Mouse (Mus musculus): ENCODE measurements around the gene Lrrc4.

Gene Lrrc4

GRCm38 (mm10) chr6:28831011-28831853, at the start of gene Lrrc4:
Lrrc4 (minus strand) TSS chr6:28831747.
- peak in 1 of 2 experiments; percentile 47 for DNase-seq

DNA sequence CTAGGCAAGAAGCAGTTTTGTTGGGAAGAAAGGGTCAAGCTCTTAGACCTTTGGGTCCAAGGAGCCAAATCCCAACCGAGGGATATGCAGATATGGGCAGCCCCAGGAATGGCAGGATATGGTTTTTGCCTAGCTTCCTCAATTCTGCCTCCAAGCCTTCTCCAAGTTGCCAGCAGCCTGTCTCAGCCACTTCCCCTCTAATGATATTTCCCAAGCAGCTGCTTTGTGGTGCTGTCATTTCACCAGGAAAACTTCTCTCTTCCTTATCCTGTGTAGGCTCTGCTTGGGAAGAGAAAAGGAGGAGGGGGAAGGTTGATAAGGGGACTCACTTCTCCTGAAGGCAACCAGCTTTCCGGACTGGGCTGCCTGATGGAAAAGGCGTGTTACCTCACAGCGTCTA, 49.4 kb upstream of the Lrrc4 start:
- DNase-seq, result no peak

DNA sequence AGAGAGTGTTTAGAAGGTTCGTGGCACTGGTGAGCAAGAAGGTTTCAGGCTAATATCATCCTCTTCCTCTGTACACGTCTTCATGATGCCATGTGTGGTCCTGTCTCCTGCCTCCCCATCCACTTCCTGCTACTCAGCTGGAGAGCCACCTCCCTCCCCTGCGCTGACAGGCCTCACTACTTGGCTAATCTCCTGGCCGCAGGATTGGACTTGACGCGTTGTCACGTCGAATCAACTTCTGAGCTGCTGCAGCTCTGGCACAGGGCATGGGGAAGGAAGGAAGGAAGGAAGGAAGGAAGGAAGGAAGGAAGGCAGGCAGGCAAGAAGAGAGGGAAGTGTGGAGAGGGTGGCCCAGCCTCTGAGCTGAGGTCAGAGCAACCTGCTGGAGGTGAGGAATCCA, 47.8 kb upstream of the Lrrc4 start:
- DNase-seq, result peak; percentile 45 to 50

DNA sequence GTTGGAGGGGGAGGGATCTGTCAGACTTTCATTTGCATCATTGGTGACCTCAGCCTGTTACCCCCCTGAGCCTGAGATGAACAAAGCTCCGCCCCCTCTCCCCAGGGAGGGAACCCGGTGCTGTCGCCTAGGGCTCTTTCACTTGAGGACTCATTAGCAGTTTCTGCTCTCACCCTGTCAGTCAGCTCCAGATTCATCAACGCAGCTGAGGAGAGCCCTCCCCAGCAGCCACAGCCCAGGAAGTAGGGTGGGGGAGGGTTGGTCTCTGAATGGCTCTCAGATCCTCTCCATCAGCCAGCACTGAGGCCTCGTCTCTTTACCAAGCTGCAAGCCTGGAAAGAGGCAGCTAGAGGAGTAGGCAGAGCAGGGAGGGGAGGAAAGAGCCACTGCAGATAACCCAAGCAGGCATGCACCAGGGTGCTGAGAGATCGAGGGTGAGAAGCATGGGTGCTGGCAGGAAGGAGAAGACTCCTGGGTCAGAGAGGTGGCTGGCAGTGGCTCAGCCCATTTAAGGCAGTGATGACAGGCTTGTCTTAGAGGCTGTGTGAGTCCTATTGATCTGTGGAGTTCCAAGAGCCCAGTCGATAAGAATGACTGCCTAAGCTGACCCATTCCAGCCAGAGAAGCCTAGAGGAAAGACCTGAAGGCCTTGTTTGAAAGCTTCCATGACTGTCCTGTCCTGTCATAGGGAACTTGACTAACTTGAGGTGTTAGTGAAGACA, 46.6 kb upstream of the Lrrc4 start:
- peak in 1 of 2 experiments; percentile 34 for DNase-seq

DNA sequence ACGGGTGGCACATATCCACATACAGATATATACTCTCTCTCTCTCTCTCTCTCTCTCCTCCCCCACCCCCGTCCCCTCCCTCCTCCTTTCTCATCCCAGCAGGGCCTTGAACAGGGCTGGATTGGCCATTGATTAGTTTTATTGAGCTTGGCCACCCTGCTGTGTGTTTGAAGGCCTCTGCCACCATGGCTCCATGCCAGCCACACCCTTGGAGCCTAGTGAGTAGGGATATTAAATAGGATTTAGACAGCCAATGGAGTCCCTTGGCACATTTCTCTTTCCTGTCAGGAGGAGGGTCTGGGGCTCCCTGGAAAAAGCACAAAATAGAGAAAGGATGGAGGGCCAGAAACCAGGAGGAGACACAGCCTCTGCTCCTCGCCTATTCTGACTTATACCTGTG, 44.9 kb upstream of the Lrrc4 start:
- peak; percentile 48 to 50 for DNase-seq

DNA sequence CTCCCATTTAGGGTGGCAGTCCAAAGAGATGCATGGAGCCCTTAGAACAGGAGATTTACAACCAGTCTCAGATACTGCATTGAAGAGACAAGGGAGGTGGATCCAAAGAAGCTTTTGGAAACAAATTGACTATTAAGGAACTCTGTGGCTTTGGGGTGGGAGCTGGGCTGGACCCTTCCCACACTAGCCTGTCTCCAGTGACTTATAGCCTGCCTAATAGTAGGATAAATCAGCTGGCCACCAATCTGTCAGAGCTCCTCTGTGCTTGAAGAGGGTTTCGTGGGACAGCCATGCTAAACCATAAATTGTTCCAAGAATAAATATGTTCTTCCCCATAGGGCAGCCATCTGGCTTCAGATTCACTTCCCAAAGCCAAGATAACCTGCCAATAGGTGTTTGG, 43.8 kb upstream of the Lrrc4 start:
- peak in 1 of 2 experiments; percentile 39 for DNase-seq

GRCm38 (mm10) chr6:28874759-28875158, 43.2 kb upstream of the Lrrc4 start:
- no peak for DNase-seq

DNA sequence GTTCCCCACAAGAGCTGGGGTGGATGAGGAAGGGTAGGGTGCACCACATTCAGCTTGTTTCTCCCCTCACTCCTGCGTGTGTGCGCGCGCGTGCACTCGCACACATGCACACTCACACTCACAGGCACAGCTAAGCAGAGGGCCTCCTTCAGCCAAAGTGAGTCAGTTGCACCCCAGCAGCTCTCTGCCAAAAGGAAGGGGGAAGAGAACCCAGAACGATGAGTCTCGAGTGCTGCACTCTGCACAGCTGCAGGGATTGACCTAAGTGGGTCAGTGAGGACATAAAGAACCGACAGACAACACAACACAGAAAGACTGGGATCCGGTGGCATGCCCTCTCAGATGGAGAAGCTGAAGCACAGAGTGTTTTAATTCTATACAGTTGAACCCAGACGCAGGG, 42.5 kb upstream of the Lrrc4 start:
- no peak for DNase-seq

- DNase-seq, result peak; percentile 34 to 50
Observed at GRCm38 (mm10) chr6:28872421-28872795, 40.9 kb upstream of the Lrrc4 start.

DNA sequence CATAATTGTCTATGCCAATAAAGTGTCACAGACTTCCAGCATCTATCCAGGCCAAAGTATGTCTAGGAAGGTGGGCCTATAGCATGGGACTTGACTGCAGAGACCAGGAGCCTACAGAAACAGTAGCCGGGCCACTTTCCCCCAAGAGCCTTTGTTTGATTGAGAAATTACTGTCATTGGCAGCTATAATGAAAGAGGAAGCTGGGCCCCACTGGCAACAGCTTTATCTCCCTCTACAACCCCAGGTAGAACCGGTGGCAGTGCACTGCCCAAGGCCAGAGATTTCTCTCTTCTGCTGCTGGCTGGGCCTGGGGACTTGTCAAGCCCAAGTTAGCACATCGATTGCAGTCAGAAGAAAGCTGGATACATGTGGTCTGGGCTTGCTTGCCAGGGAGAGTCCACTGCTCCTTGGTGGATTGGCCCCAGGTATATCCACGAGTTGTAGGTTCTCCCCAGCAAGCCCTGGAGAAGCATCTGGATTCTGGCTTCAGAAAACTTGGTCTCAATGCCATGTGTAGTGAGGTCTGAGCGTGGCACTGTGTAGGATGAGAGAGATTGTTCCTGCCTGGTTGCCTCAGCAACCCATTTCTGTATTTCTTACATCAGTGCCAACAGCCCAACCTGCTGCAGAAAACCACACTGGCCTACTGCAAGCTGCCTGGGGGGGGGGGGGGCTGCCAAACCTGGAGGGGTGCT, 40.3 kb upstream of the Lrrc4 start:
- no peak for DNase-seq

GRCm38 (mm10) chr6:28867516-28868251, 36.1 kb upstream of the Lrrc4 start:
- DNase-seq, result no peak

DNA sequence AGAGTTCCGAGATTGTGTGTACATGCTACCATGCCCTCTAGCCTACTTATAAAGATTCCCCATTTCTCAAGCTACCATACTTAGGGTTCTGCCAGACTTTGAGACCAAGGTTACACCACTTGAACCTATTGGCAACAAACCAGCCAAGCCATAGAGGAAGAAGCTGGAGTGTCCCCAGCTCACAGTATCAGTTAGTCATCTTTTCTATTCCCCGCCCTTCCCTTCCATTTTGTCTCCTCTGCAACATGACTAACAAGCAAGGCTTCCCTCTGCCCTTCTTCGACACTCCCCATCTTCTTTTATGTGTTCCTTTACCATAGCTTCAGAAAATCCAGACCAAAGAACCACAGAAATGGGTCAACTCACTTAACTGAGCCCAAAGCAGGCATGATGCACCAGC, 34.7 kb upstream of the Lrrc4 start:
- no peak for DNase-seq

- no peak for DNase-seq
Observed at GRCm38 (mm10) chr6:28865112-28865511, 33.6 kb upstream of the Lrrc4 start.

- peak; percentile 42 to 47 for DNase-seq
Observed at GRCm38 (mm10) chr6:28864684-28865083, 33.1 kb upstream of the Lrrc4 start.

DNA sequence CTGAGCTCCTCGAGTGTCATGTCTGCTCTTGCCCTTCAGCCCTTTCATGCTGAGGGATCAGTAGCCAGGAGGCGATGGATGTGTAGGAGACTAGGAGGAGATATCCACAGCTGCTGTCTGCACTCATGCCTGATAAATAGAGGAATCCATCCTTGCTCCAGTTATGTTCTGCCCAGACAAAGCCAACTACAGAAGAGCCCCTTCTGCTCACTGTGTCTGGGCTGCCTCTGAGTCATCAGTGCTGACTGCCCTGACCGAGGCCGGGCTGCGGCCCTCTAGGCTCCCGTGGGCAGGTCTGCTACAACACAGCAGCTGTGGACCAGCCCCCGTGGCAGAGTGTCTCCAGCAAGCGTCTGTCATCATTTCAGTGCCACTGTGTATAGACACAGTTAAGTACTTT, 30.8 kb upstream of the Lrrc4 start:
- peak; percentile 34 to 57 for DNase-seq

DNA sequence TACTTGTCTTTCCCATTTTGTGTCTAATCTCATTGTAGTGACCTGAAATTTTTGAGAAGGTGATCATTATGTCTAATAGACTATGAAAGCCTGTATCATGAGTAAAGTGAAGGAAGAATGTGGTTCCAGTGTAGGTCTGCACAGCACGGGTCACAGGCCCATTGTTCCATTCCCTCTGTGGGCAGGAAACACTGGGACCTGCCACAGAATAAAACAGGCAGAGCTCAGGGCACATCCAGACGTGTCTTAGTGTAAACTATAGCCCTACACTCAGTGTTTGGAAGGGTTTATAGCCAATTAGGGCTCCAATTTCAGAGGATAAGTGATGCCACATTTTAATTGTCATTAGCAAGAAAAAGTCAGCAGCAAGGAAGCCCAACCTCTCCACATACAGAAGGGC, 29.4 kb upstream of the Lrrc4 start:
- no peak for DNase-seq

DNA sequence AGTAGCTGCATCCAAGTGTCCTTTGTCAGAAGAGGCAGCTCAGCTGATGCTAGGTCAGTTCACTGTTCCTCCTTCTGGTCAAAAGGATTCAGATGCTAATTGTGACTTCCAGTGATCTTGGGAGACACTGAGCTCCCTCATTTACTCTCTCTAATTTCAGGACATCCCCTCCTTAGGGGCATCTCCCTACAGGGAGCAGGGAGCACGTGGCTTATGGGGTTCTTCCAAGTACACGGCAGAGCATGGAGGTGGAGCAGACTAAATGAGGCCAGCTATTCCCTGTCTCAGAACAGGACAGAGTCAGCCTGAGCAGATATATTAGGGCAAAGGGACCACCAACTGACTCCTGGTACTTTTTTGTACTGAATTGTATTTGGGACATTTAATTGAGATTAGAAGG, 28.9 kb upstream of the Lrrc4 start:
- DNase-seq, result no peak

DNA sequence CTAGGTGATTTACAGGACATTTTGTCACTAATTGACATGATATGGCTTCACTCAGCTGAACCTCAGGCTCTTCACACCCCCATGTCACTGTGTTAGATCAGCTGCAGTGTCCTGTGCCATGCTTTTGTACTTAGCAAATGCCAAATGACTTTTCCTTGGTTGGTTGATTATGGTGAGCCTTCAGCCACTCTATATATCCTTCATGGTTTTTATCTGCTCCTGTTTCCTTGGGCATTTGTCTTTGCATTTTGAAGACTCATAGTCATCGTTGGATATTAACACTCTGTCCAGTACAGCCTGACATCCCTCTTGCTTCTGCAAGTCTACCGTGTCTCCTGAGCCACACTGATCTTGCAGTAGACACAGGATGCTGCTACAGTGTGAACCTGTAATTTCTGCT, 27.5 kb upstream of the Lrrc4 start:
- no peak for DNase-seq

GRCm38 (mm10) chr6:28857198-28858180, 25.9 kb upstream of the Lrrc4 start:
- DNase-seq, result no peak

GRCm38 (mm10) chr6:28856789-28857188, 25.2 kb upstream of the Lrrc4 start:
- DNase-seq, result no peak

DNA sequence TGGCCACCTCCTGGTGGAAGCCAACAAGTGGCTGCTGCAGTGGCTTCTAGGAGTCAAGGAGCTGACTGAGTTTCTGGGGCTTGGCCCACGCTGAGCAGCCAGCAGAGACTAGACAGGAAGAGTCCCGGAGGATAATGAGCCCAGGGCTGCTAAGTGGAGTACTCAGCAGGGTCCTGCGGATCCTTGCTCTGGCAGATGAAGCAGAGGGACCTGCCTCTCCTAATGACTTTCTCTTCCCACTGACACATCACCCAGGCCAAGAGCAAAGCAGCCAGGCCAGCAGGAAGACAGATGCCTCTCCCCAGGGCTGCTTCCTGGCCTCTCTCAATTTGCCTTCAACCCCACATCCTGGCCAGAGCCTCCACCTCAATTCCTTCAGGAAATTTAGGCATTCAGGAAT, 23.9 kb upstream of the Lrrc4 start:
- peak in 1 of 2 experiments; percentile 44 for DNase-seq

GRCm38 (mm10) chr6:28854598-28854997, 23.1 kb upstream of the Lrrc4 start:
- no peak for DNase-seq
